Mouse (Mus musculus) layer of hippocampus, adult 9-10 months (tissue): Measurements from ENCODE around the gene Gm48551.

Source experiments
- DNase-seq: peaks from one replicate; pipeline ENCODE4 v3.0.0; 2022; ENCODE audit warnings: low spot score

Gene Gm48551

DNA sequence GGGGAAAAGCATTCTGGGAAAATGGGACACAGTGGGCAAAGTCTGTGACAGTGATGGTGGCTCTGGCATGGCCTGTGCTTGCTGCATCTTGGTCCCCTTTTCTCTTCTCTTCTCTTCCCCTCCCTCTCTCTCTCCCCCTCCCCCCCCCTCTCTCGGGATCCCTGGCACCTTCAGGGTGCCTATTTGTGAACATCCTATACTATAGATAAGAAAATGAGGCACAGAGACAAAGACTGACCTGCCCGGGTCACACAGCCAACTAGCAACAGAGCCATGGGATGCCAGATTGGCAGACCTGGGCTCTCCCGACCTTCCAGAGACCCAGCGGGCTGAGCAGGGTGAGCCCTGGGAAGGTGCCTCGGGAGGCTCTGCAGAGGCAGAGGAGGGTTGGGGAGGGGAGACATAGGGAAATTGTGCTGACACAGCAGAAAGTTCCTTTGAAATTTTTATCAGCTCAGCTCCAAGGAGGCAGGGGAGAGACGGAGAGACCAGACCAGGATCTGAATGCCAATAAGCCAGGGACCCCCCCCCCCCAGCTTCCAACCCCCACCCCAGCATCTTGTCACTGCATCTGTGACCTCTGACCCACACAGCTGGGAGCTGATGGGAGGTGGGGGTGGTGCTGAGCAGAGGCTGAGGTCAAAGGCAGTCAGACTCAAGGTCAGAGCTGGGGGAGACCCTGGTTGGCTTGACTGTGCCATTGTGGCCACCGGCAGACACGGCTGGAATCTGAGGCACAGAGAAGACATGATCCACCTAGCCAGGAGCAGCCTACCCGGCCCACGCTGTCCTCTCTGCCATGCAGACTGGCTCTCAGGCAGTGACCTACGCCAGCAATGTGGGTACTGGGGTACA is 34.2 kb downstream of the Gm48551 start:
- no peak for DNase-seq

DNA sequence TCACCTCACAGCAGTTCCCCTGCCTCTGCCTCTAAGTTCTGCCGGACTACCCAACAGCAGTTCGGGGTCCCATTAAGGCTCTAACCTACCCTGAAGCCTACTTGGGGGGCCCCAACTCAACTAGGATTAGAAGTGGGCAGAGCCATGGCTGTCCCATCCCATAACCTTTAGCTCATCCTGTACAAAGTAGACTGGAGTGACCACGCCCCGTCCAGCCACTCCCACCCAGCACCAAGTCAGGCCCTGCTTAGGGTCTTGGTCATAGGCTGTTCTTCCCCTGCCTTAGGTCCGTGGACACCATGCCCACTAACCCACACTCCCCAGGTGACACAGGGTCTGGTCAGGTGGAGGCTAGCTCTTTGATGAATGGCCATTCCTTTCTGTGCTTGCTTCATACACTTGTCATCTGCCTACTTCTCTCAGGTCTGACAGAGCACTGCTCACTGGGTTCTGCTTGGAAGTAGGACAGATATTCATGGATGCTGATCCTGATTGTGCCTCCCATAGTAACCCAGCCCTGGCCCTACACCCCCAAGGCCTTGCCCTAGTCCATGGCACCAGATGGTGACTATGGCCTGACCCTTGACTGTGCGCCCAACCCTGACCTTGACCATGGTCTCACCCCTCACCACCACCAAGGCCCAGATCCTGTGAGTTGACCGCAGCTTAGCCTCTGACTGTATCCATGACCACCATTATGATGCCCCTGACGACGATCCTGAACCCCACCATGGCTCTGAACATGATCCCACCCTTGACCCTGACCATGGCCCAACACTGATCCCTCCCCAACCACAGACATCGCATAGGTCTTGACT is 35.1 kb downstream of the Gm48551 start:
- no peak for DNase-seq

DNA sequence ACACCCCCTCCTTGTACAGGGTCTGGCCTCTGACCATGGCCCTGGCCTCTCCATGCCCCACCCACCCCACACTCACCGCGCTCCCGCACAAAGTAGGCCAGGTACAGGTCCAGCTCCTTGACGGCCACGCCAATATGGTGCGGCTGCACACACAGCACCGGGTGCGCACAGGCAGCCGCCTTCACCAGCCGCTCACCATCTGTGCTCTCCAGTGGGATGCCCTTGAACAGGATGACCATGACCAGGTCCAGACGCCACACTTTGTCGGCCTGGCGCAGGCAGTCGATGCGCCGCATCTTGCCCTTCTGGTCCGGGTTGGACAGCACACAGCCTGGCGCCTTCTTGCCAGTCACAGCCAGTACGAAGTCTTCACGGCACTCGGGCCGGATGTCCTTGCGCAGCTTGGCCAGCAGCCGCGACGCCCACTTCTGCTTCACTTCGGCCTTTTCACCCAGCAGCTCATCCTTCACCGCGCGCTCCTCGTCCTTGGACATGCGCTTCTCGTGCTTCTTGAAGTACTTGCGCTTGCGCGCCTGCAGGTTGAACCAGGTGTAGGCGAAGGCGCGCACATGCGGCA is 36.0 kb downstream of the Gm48551 start:
- DNase-seq: no peak

DNA sequence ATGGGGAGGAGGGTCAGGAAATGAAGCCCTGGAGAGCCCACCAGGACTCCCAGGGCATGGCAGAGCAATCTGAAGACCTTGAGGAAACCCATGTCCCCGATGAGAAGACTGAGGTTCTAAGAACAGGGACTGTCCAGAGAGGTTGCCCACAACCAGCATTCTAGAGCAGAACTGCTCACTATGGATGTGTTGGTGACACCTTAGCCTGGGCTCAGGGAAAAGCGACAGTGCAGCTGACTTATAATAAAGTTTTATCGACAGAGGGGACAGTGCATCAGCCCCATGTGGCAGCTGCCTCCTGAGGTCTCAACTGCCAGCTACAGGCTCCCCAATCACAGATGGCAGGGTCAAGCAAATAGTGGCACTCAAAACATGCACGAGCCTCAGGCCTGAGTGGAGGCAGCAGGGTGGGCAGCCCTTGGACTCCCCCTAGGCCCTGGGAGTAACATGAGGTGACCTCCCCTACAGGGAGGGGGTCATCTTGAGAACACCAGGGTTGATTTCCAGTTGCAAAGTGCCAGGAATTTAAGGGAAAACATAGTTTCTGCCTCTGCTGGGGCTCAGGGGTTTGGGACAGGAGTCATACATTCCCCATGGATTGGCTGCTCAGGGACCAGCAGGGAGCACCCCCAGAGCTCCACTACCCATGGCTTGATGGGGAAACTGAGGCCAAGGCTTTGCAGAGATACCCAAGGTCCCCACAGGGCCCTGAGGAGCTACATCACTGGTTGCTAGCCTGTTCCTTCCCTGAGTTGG is 37.0 kb downstream of the Gm48551 start:
- DNase-seq: no peak

DNA sequence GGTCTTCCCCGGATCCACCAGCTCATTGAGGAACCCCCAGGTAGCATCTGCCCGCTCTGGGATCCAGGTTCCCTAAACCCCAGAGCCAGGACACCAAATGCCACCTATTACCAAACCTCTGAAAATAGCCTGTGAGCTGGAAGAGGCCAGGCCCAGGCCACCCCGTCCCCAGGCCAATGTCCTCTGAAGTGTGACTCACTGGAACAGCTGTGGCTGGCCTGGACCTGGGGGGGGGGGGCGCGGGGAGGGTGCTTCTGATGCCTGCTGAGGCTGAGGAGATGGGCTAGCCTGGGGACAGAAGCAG is 37.5 kb downstream of the Gm48551 start:
- DNase-seq: no peak

DNA sequence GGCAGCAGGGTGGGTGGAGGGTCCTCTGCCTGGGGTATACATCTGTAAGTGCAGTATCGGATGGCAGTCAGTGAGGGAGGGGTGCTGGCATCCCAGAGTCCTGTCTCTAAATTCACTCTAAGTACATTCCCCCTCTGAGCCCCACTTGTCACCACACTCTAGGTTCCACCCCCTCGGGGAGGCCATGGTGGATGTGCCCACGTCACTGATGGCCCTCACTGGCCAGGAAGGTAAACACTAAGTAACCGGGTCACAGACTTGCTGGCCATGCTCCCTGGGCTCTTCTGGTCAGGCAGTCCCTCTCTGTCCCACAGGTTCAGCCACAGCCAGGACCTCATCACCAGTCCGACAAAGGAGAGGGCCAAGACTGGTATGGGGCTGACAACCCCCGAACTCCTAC is 37.9 kb downstream of the Gm48551 start:
- DNase-seq: no peak

DNA sequence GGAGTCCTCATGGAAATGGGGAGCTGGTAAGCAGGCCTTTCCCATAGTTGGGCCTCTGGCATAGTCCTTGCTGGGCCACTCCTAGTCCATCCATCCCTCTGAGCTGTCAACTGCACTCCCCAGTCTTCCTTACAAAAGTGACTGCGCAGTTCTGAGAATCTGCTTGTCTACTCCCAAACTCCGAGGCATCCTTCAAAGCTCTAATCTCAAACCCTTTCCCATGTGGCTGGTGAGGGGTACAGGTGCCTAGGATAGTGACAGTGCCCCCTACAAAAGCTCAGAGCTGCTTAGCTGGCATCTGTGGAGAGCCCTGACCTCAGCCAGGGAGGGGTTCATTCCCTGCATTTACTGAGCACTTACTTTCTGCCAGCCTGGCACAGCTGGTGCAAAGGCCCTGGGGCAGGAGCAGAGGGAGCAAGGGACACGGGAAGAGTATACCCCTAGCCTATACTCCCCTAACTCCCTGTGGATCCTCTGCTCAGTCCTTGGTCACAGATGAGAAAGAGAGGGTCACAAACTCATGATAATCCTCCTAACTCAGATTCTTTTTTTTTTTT is 38.5 kb downstream of the Gm48551 start:
- DNase-seq: no peak

DNA sequence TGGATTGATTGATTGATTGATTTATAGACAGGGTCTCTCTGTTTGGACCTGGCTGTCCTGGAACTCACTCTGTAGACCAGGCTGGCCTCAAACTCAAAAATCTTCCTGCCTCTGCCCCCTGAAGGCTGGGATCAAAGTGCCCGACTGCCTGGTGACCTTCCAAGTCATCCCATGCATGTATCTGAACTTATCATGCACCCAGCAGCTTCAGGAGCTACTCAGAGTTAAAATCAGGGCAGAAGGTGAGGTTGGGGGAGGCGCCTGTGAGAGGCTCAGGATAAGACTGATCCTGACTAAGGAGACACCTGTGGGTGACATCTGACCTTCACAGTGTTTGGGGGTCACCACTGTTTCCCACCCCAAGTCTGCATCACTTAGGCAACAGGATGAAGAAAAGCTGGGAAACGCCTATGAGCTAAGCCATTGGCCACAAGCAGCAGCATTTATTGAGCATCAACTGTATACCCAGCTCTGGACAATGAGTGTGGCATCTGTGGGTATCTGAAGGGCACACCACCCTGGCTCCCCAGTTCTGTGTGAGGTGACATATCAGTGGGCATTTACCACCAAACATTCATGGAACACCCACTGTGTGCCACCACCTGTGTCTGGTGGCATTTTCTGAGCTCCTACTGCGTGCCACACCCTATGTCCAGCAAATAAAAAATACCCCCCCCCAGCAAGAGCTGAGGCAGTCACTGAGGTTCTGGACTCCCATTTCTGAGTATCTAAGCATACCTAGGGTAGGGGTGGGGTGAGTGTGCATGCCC is 39.4 kb downstream of the Gm48551 start:
- DNase-seq: no peak

DNA sequence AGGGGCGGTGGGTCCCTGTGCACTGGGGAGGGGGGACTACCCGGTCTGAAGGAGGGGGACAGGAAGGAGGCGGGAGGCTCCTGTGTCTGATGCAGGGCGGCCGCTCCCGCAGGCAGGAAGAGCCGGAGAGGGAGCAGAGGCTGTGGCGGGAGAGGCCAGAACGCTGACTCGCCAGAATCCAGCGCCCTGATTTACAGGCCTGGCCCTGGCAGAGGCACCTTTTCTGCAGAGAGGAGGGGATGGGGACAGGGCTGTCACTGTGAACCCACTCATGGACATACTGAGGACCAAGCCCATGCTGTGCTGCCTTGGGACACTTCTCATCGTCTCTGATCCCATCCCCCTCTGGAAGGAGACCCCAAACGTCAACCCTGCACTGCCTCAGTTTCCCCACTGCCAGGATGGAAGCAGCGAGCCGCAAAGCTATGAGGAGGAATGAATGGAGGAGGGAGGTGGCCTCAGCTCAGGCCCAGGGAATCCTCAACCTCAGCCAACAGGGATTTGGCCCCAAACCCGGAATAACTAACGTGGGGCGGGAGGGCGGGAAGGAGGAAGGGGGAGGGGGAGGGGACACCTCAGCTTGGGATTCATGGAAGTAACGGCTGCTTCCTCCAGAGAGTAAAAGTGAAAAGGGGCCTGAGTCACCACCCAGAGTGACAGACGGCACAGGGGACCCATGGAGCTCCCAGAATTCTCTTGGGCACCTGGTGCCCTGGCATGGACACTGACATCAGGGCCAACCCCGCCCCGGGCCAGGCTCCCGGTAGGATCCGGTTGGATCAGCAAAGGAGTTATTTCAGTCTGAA is 40.2 kb downstream of the Gm48551 start:
- no peak for DNase-seq

DNA sequence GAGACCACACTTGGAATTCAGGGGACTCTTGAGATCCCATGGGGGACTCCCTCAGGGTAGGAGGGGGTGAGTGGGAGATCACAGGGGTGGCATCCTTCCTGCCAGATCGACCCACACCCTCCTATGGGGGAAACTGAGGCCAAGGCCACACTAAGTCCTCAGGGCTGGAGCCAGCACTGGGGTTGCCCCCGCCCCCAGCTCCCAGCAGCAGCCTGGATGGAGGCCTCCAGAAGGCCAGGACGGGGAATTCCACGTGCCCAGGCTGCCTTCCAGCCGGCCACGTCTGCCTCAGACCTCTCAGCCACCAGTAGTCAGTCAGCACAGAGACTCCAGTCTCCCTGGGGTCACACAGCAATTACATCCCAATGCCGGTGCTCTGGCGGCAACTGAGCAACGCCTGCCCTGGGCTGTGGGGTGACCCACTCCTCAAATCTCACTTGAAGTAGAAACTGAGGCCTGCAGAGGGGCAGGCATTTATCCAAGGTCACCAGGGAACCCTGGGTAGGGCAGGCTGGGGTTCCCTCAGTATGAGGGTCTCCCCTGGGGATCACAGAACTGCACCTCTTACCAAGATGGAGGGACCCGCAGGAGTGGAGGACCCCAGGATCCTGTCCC is 41.1 kb downstream of the Gm48551 start:
- DNase-seq: no peak

DNA sequence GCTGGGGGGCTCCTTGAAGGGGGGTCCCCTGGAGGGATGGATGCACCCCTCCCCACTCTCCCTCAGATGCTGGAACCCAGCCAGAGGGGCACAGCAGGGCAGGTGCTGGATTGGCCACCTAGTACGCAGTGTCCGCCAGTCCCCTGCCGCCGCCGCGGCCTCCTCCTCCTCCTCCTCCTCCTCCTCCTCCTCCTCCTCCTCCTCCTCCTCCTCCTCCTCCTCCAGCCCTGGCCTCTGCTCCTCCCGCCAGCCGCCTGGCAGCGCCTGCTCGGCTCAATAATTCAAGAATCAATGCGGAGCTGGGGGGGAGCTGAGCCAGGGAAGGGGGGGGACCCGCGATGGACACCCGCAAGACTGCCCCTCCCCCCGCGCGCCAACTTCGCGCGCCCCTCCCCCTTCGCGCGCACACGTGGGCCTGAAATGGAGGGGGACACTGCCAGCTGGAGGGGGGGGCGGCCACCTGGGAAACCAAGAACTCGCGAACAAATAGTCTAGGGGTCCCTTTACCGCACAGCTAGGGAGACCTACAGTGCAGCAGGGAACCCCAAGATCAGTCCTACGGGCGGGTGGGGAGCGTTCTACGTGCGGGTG is 41.9 kb downstream of the Gm48551 start:
- no peak for DNase-seq

DNA sequence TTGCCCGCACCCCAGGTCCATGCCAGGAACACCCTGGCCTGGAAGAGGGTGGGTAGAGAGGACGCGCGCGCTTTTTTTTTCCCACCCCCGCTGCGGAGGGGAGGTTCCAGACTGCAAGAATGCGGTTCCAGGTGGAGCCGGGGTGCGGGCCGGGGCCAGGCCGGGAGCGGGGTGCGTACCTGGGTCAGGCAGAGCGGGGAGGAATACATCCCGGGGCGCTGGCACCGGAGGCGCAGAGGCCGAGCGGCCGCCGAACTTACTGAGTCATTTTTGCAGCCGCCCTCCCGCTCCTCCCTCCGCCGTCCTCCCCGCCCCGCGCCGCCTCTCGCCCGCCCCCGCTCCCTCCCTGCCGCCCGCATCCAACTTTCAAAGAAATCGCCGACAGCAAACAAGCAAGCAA is 42.6 kb downstream of the Gm48551 start:
- no peak for DNase-seq

DNA sequence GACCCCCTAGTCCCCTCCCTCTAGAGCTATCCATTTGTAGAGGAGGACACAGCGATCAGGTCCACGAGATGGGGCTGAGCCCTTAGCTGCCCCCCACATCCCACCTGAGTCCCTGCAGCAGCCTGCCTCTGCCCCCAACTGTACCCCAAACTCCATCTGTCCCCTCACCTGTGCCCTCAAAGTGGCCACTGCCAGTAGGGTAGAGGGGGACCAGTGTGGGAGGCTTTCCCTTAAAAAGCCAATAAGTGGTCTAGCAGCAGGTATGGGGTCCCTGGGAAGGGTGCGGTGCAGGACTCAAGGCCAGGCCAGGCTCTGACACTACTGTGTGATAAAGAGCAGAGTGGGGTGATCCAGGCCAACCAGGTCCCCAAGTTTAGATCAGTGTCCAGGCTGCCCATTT is 43.1 kb downstream of the Gm48551 start:
- no peak for DNase-seq

DNA sequence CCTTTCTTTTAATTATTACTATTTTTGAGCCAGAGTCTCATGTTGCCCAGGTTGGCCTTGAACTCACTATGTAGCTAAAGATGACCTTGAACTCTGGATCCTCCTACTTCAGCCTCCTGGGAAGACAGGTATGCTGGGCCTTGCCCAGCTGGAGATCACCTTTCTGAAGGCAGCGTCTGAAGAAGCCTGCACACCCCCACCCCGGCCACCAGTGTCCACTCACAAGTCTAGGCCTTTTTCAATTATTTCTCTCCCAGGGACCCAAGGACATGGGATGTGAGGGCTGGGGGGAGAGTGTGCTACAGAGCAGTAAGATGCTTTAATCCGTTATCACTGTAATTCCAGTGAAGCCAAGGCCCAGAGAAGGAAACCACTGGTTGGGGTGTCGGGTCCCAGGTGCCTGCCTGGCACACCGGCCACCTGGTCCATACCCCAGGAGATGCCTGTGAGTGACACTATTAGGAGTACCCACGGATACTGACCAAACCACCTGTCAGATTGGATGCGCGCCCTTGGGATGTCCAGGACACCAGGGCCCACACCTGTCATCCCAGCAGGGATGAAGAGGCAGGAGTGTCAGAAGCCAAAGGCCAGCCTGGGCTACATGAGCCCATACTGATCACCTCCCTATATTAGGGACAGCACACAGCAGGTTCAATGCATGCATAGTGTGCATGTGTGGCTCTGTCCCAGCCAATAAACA is 43.7 kb downstream of the Gm48551 start:
- DNase-seq: no peak

DNA sequence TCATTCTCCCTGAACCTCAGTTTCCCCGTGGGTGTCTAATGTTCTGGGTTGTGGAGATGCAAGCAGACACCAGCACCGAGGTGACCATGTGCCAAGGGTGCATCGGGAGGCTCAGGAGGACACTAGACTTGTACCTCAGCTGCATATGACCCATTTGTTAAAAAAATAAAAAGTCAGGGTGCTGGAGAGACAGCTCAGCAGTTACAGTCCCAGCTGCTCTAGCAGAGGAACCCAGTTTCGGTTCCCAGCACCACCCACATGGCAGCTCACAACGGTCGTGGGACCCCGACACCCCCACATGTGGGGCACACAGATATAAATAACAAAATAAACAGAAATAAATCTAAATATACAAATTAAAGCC is 44.2 kb downstream of the Gm48551 start:
- DNase-seq: no peak

DNA sequence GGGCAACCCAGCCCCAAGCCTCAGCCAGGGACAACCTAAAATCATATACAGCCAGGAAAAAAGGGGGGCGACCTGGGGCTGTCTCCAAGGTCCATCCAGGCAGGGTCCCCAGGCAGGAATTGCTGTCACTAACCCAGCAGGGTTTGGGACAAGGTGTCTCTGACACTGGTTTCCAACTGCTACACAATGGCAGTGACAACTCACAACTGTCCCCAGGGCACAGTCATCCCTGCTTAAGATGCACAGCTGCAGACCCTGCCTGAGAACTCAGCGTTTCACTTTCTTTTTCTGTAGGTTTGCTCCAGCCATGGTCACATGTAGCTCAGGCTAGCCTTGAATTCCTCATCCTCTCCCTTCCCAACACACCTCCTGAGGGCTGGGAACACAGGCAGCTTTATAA is 44.8 kb downstream of the Gm48551 start:
- DNase-seq: no peak

DNA sequence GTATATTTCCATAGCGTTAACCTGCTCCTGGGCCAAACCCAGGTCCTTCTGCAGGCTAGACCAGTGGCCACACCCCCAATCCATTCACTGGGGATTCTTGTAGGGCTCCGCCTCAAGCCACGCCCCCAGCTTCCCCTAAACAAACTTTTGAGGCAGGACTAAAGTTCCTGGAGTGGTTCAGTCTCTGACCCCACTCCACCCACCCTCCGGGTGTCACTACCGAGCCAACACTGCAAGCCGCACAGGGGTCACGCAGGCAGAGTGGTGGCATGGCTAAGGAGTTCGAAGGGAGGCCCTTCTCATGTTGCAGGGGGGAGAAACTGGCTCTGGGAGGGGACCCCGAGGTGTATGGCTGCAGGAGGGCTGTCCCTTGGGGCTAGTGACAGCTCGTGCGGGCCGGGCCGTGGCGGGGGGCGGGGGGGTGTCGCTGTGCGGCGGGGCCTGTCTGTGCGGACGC is 45.4 kb downstream of the Gm48551 start:
- DNase-seq: no peak

DNA sequence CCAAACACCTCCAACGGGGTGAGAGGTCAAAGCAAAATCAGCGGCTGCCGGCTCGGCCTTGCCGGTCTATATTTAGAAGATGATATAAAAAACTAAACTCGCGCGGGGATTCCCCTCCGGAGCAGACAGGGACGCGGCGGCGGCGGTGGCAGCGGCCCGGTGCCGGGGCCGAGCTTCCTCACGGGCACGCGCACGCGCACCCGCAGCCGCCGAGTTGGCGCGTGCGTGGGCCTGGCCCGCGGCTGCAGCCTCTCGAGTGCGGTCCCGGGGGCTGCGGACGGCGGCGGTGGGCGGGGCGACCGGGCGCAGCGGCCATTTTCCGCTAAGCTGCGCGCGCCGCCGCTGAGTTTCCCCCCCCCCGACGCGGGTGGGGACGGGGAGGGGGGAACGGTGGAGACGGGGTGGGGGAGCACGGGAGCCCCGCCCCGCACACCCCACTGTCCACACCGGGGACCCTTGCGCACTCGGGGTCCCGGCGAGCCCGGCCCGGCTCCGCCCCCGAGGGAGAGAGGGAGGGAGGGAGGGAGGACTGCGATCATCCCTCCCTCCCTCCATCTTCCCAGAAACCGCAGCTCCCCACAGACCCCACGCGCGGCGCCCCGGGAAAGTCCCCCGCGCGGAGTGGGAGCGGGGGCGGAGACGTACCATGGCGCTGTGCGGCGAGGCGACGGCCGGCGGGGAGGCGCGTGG is 46.0 kb downstream of the Gm48551 start:
- DNase-seq: no peak
